Mouse (Mus musculus) fibroblast of lung, adult 2 months (primary cell): ENCODE data around the gene D5Ertd579e.
A peak's percentile ranks its signal among the peaks of the same experiment; 100 is the strongest.

Source experiments
- DNase-seq: peaks from one replicate; pipeline ENCODE4 v3.0.0-alpha.2; 2011; ENCODE audit warnings: low read depth

D5Ertd579e gene

GRCm38 (mm10) chr5:36602028-36602427, 93.8 kb downstream of the D5Ertd579e start:
- DNase-seq, result no peak

GRCm38 (mm10) chr5:36601492-36601891, 94.3 kb downstream of the D5Ertd579e start:
- DNase-seq, result no peak

- DNase-seq, result no peak
Observed at GRCm38 (mm10) chr5:36598883-36599282, 96.9 kb downstream of the D5Ertd579e start.

GRCm38 (mm10) chr5:36597653-36598052, 98.2 kb downstream of the D5Ertd579e start:
- no peak for DNase-seq

- DNase-seq, result no peak
Observed at GRCm38 (mm10) chr5:36596225-36596624, 99.6 kb downstream of the D5Ertd579e start.

- no peak for DNase-seq
Observed at GRCm38 (mm10) chr5:36595115-36595514, 100.7 kb downstream of the D5Ertd579e start.

GRCm38 (mm10) chr5:36594344-36594743, 101.5 kb downstream of the D5Ertd579e start:
- DNase-seq, result no peak

GRCm38 (mm10) chr5:36593176-36593575, 102.6 kb downstream of the D5Ertd579e start, which contains the start of gene Tbc1d14:
Gene Tbc1d14, minus strand, starts transcription at chr5:36593276.
- no peak for DNase-seq

- DNase-seq, result no peak
Observed at GRCm38 (mm10) chr5:36590499-36590920, 105.3 kb downstream of the D5Ertd579e start.

- no peak for DNase-seq
Observed at GRCm38 (mm10) chr5:36584299-36584698, 111.5 kb downstream of the D5Ertd579e start.

- DNase-seq, result peak; percentile 98
Observed at GRCm38 (mm10) chr5:36581924-36582642, 113.7 kb downstream of the D5Ertd579e start.

GRCm38 (mm10) chr5:36581259-36581923, 114.4 kb downstream of the D5Ertd579e start:
- no peak for DNase-seq

GRCm38 (mm10) chr5:36579967-36580366, 115.9 kb downstream of the D5Ertd579e start:
- DNase-seq, result no peak

GRCm38 (mm10) chr5:36578982-36579381, 116.8 kb downstream of the D5Ertd579e start:
- no peak for DNase-seq

- DNase-seq, result no peak
Observed at GRCm38 (mm10) chr5:36576457-36576856, 119.4 kb downstream of the D5Ertd579e start.

GRCm38 (mm10) chr5:36575745-36576144, 120.1 kb downstream of the D5Ertd579e start:
- no peak for DNase-seq

GRCm38 (mm10) chr5:36575227-36575626, 120.6 kb downstream of the D5Ertd579e start:
- no peak for DNase-seq

GRCm38 (mm10) chr5:36574147-36574870, 121.5 kb downstream of the D5Ertd579e start:
- peak; percentile 15 for DNase-seq

- DNase-seq, result no peak
Observed at GRCm38 (mm10) chr5:36573354-36573753, 122.5 kb downstream of the D5Ertd579e start.

GRCm38 (mm10) chr5:36571371-36571770, 124.5 kb downstream of the D5Ertd579e start:
- no peak for DNase-seq

- DNase-seq, result no peak
Observed at GRCm38 (mm10) chr5:36570546-36571245, 125.1 kb downstream of the D5Ertd579e start.

- no peak for DNase-seq
Observed at GRCm38 (mm10) chr5:36570098-36570497, 125.7 kb downstream of the D5Ertd579e start.
